Mouse (Mus musculus) layer of hippocampus, postnatal 25 days (tissue): ENCODE results near the gene Tekt5. TPM values are rescaled to one million over a fixed set of nuclear protein-coding genes. Genes with fewer than 3 reads are reported as not detected.

Experiments used
- total RNA-seq, 2 experiments: library from RNA; stranded (reverse); gene quantifications; 2 replicates each; pipeline ENCODE4 v1.2.3; 2021

Gene Tekt5
- total RNA-seq, 2 experiments from 2014 or later: 6.6 TPM

Other genes with a start within 250 kb of the Tekt5 start
- gene Rpl39l, start 225.3 kb downstream of the Tekt5 start, total RNA-seq: not detected
- gene Atf7ip2, start 202.8 kb downstream of the Tekt5 start, total RNA-seq: not detected
- 10 to 100 TPM; 18.4 to 19.1 TPM for gene Emp2, start 81.5 kb downstream of the Tekt5 start, total RNA-seq
- 10 to 100 TPM; 16.5 to 17.6 TPM for gene Nubp1, start 16.5 kb upstream of the Tekt5 start, total RNA-seq
- 10 to 100 TPM; 30.9 to 32.0 TPM for gene Tvp23a, start 51.9 kb upstream of the Tekt5 start, total RNA-seq
- gene Ciita, start 84.6 kb upstream of the Tekt5 start, total RNA-seq: not detected
- gene Dexi, start 147.6 kb upstream of the Tekt5 start, total RNA-seq: 10 to 100 TPM; 57.1 to 58.3 TPM
- 10 to 100 TPM; 97.5 to 98.9 TPM for gene Clec16a, start 149.8 kb upstream of the Tekt5 start, total RNA-seq